Mouse (Mus musculus) heart, embryonic 12.5 days (tissue): ENCODE results near the gene Usp4. TPM values are rescaled to one million over a fixed set of nuclear protein-coding genes. Genes with fewer than 3 reads are reported as not detected.

Source experiments
- ATAC-seq: fragments of 200-750 bp; cut with Nextera tagmentation; 2 replicates; pipeline ENCODE4 v1.8.0; 2017; ENCODE audit warnings: moderate TSS enrichment, moderate library complexity; ENCODE audit not compliant: insufficient number of reproducible peaks, low FRiP score
- H3K27ac ChIP-seq: fragments of 300-500 bp; sonication (generic); 2 replicates; pipeline ENCODE4 v1.5.1; 2016; ENCODE audit warnings: mild to moderate bottlenecking, moderate library complexity; ENCODE audit not compliant: poor library complexity, severe bottlenecking
- H3K27me3 ChIP-seq: fragments of 300-500 bp; sonication (generic); replicated peaks from 2 replicates; pipeline ENCODE4 v1.6.1; 2016; ENCODE audit warnings: mild to moderate bottlenecking, moderate library complexity
- H3K36me3 ChIP-seq: fragments of 300-500 bp; sonication (generic); 2 replicates; pipeline ENCODE4 v1.6.1; 2016; ENCODE audit warnings: mild to moderate bottlenecking, moderate library complexity
- H3K4me1 ChIP-seq: fragments of 300-500 bp; sonication (generic); replicated peaks from 2 replicates; pipeline ENCODE4 v1.6.1; 2016; ENCODE audit warnings: mild to moderate bottlenecking
- H3K4me2 ChIP-seq: fragments of 300-500 bp; sonication (generic); 2 replicates; pipeline ENCODE4 v1.6.1; 2016; ENCODE audit warnings: mild to moderate bottlenecking, moderate library complexity
- H3K4me3 ChIP-seq: fragments of 300-500 bp; sonication (generic); 2 replicates; pipeline ENCODE4 v1.5.1; 2016; ENCODE audit warnings: mild to moderate bottlenecking
- H3K9ac ChIP-seq: fragments of 300-500 bp; sonication (generic); 2 replicates; pipeline ENCODE4 v1.6.1; 2016; ENCODE audit warnings: mild to moderate bottlenecking, moderate library complexity
- H3K9me3 ChIP-seq: fragments of 300-500 bp; sonication (generic); replicated peaks from 2 replicates; pipeline ENCODE4 v1.6.1; 2016; ENCODE audit warnings: mild to moderate bottlenecking, moderate library complexity
- WGBS: fragments of 180-500 bp; shearing (Covaris S2); methylation state at CpG from one replicate; pipeline ENCODE4 v1.1.7; 2016; 5-methylcytosine and 5-hydroxymethylcytosine counted together
- polyA plus RNA-seq: library from polyadenylated mRNA; unstranded; fragments of >200 nt; fragmentation: Nextera tagmentation; extraction: Ambion mirVana; gene quantifications from 2 replicates; pipeline ENCODE4 v1.2.1, GENCODE M21; 2016

The Usp4 gene
- polyA plus RNA-seq, 1 experiment from 2014 or later, result 93.2 TPM

DNA sequence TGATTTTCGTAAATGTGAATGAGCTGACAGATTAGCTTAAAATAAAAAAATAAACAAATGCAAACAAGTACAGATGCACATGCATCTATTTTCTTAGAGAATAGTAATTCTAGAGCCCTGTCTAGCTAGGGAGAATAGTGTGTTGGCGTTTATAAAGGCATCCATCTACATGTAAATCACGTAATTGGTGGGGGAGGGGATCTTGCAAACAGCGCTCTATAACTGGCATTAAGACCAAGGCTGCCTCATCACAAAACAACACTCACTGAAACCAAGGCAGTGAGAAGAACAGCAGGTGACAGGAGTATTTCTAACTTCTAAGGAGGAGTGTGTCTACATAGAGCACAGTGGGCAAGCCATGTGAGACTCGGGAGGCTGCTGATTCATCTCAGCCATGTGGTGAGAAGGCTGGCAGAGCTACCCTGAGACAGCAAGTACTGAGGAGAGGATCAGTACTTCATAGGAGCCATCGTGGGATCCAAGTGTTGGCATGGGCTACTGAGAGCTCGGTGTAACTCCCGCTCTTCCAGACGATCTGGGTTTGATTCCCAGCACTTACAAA is 63.8 kb downstream of the Usp4 start:
- Histone ChIP-seq H3K4me1 (no peaks in the 10 kb centered on the region), H3K9me3 (peaks cover 4% of the 10 kb centered on the region; the same call in 1 of the 2 replicates), H3K36me3 (no peaks in the 10 kb centered on the region), H3K4me2 (no peak overlapping the region), H3K27me3 (no peaks in the 10 kb centered on the region), H3K27ac (no peak overlapping the region), H3K9ac (no peak overlapping the region), H3K4me3 (no peak overlapping the region)
- WGBS, result 73% methylated on average over 9 of the region's 9 CpGs
- ATAC-seq, result no peak

DNA sequence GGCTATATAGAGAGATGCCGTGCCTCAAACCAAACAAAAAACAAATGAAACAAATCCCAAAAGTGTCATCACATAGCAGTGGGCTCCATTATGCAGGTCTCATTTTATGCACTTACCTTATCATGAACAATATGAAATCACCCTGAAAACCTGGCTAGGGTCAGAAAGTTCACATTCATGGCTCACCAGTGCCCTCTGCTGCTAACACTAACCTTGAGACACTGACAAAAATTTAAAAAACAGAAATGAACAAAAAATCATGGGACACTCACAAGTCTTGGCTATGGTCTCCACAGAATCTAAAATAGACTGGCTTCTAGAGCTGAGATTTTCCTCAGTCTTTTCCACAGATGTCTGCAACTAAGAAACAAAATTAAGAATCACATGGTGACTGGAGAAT is 64.6 kb downstream of the Usp4 start:
- Histone ChIP-seq H3K36me3 (no peaks in the 10 kb centered on the region), H3K9ac (no peak overlapping the region), H3K4me2 (no peak overlapping the region), H3K9me3 (peaks cover 4% of the 10 kb centered on the region; the same call in 1 of the 2 replicates), H3K4me3 (no peak overlapping the region), H3K27me3 (no peaks in the 10 kb centered on the region), H3K27ac (no peak overlapping the region), H3K4me1 (no peaks in the 10 kb centered on the region)
- WGBS, result 71% methylated on average over 1 of the region's 1 CpGs
- ATAC-seq, result no peak

DNA sequence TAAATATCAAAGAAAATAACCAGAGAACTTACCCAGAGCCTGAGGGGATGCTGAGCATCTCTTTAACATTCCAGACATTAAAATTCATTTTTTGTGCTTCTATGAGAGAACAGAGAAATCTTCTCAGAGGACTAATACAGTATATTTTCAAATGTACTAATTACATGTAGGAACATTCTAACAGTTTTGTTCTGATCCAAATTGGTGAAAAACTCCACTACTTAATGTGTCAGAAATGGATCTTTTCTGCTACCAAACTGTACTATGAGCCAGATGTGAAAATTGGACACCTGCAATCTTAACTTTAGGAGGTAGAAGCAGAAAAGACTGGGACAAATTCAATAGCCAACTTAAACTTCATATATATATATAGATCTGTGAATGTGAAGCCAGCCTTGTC is 80.7 kb downstream of the Usp4 start, which contains the start of gene Ccdc36:
TSS of gene Ccdc36 (minus strand) at position 101 of the 400 bp plus-strand sequence.
- H3K9ac ChIP-seq, result no peak within 1 kb of the TSS
- no peak for ATAC-seq
- H3K4me3 ChIP-seq, result no peak within 1 kb of the TSS
- no peaks in the 10 kb centered on the region for H3K36me3 ChIP-seq
- no peak within 1 kb of the TSS for H3K27ac ChIP-seq
- H3K9me3 ChIP-seq, result no peaks in the 10 kb centered on the region
- H3K27me3 ChIP-seq, result no peaks in the 10 kb centered on the region
- peaks cover 6% of the 10 kb centered on the region for H3K4me1 ChIP-seq
- no peak within 1 kb of the TSS for H3K4me2 ChIP-seq

DNA sequence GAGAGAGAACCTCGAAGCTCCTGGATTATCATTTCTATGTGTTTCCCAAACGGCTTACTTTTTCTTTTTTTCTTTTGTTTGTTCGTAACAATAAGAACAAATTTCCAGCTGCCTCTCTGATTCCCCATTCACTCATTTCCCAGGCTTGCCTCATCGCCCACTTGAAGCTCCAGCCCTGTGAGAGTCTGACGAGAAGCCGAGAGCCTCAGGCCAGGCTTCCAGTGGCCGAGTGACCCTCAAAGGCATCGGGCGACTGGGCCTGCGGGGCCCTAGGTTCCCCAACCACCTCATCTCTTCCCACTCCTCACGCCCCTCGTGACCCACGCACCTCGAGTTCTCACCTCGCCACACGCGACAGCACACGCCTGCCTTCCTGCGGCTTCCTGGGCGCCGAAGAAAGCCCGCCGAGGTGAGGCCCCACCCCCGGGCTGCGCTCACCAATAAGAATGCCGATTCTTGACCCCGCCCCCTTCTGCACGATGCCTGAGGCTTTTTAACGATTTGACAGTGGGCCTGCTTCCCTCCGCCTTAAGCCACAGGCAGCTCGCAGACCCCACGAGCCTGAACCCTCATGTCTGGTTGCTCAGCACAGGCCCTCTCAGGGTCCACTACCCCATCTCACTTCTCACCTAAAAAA is 83.9 kb downstream of the Usp4 start:
- H3K27ac ChIP-seq, result no peak overlapping the region
- peak overlapping the region; percentile 40 for H3K4me3 ChIP-seq
- H3K9me3 ChIP-seq, result no peaks in the 10 kb centered on the region; the same call in 1 of the 2 replicates
- WGBS, result 42% methylated on average over 32 of the region's 32 CpGs
- peak overlapping the region; percentile 43; the same call in 1 of the 2 replicates for H3K9ac ChIP-seq
- H3K36me3 ChIP-seq, result no peaks in the 10 kb centered on the region
- H3K4me1 ChIP-seq, result peaks cover 6% of the 10 kb centered on the region
- H3K27me3 ChIP-seq, result no peaks in the 10 kb centered on the region
- peak overlapping the region; percentile 71 for H3K4me2 ChIP-seq
- no peak for ATAC-seq

DNA sequence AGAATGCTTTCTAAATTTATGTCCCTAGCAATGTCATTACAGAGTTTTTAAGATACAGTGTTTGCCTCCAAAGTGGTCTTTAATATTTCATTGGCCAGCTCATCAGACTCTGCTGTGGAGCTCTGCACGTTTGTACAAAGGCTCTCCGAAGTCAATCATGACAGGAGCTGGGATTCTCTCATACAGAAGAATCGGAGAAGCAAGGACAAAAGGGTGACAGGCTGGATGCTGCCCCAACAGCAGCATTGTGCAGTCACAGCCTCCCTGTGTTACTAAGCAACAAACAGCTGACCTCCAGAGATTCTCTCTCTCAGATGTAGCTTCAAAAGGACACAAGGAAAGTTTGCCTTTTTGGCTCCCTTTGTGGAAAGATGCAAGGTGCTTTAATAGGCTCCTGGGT is 88.5 kb downstream of the Usp4 start, which contains the start of gene BC048562:
TSS of gene BC048562 (plus strand) at position 301 of the 400 bp plus-strand sequence.
- Histone ChIP-seq H3K4me1 (peaks cover 20% of the 10 kb centered on the region), H3K9ac (no peak within 1 kb of the TSS), H3K36me3 (no peaks in the 10 kb centered on the region), H3K4me2 (no peak within 1 kb of the TSS), H3K9me3 (no peaks in the 10 kb centered on the region; the same call in 1 of the 2 replicates), H3K27me3 (no peaks in the 10 kb centered on the region), H3K27ac (no peak within 1 kb of the TSS), H3K4me3 (no peak within 1 kb of the TSS)
- ATAC-seq, result no peak
- 71% methylated on average over 3 of the region's 3 CpGs for WGBS

DNA sequence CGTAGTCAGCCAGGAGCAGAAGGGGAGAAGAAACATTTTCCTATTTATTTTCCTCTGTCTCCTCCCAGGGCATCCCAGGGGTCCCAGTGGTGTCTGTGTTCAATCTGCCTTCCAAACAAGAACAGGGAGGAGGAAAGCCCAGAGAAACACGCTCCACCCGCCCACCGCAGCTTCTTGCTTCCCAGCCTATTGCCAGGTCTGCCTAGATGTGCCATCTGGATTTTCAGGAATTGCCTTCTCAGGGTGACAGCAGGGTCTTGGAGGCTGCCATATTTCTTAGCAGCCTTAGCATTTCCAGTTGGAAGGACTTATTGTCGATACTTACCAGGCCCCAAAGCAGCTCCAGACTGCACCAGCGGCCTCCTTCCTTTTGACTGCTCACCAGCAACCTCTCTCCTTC is 91.5 kb downstream of the Usp4 start:
- no peaks in the 10 kb centered on the region for H3K36me3 ChIP-seq
- no peaks in the 10 kb centered on the region; the same call in 1 of the 2 replicates for H3K9me3 ChIP-seq
- no peak for ATAC-seq
- no peak overlapping the region for H3K9ac ChIP-seq
- no peaks in the 10 kb centered on the region for H3K27me3 ChIP-seq
- WGBS, result 85% methylated on average over 6 of the region's 6 CpGs
- no peak overlapping the region for H3K4me2 ChIP-seq
- H3K27ac ChIP-seq, result no peak overlapping the region
- H3K4me1 ChIP-seq, result peaks cover 22% of the 10 kb centered on the region
- no peak overlapping the region for H3K4me3 ChIP-seq

DNA sequence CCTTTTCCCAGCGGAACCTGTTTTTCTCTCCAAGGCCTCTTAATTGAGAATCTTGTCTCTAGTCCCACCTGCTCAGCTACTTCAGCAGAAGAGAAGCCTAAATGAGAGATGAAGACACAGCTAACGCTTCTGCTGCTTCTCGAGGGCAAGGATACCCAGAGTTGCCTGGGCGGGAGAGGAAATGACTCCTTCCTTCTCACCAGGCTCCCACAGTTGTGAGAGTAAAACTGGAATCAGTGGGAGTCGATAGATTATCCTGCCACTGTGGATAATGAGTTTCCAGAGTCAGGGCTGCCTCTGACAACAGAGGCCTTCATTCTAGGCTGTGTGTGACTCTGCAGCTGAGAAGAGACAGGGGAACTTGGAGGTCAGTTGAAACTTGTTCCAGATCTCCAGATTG is 92.8 kb downstream of the Usp4 start:
- Histone ChIP-seq H3K4me1 (peaks cover 25% of the 10 kb centered on the region), H3K9me3 (no peaks in the 10 kb centered on the region; the same call in 1 of the 2 replicates), H3K9ac (no peak overlapping the region), H3K27ac (no peak overlapping the region; the same call in 1 of the 2 replicates), H3K4me3 (no peak overlapping the region), H3K27me3 (no peaks in the 10 kb centered on the region), H3K4me2 (no peak overlapping the region), H3K36me3 (no peaks in the 10 kb centered on the region)
- ATAC-seq, result no peak
- 63% methylated on average over 5 of the region's 5 CpGs for WGBS

DNA sequence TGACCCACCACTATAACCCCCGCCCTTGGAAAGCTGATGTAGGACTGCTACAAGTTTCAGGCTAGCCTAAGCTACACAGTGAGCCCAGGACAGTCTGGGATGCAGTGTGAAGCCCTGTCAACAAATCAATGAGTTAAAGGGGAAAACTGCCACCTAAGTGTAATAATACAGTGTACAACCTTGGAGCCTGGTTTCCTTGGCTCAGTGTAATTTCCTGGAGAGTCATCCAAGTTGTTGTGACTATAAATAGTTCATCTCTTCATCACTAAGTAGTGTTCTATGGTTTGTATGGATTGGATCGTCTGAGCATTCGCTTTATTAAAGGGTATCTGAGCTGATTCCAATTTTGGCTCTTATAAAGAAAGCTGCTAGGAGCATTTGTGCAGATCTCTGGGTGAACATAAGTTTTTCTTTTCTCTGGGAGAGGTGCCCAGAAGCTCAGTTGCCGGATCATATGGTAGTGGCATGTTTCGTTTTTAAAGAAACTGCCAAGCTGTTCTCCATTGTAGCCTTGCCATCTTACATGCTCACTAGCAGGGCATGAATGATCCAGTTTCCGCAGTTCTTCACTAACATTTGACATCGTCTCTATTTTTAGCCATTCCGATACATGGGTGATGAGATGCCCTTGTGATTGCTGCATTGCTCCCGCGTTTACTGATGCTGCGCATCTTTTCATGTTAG is 93.7 kb downstream of the Usp4 start:
- Histone ChIP-seq H3K4me1 (peaks cover 31% of the 10 kb centered on the region), H3K4me2 (no peak overlapping the region), H3K27me3 (no peaks in the 10 kb centered on the region), H3K36me3 (no peaks in the 10 kb centered on the region), H3K9me3 (no peaks in the 10 kb centered on the region), H3K4me3 (no peak overlapping the region), H3K9ac (no peak overlapping the region), H3K27ac (no peak overlapping the region)
- WGBS, result 62% methylated on average over 11 of the region's 11 CpGs
- no peak for ATAC-seq

Other genes with a start within 250 kb of the Usp4 start
- 0.39 and 0.50 TPM in 2 replicates for gene Bsn, start 157.5 kb upstream of the Usp4 start, polyA plus RNA-seq
- 188 and 200 TPM in 2 replicates for gene Dag1, start 83.9 kb upstream of the Usp4 start, polyA plus RNA-seq
- gene Nicn1, start 57.4 kb upstream of the Usp4 start, polyA plus RNA-seq, result 22.5 and 22.6 TPM in 2 replicates
- 11.7 and 13.3 TPM in 2 replicates for gene Amt, start 51.0 kb upstream of the Usp4 start, polyA plus RNA-seq
- gene Rhoa, start 41.7 kb upstream of the Usp4 start, polyA plus RNA-seq, result 348 and 367 TPM in 2 replicates
- gene Tcta, start 41.7 kb upstream of the Usp4 start, polyA plus RNA-seq, result 31.2 and 35.3 TPM in 2 replicates
- 1,088 and 1,118 TPM in 2 replicates for gene Gpx1, start 8.9 kb upstream of the Usp4 start, polyA plus RNA-seq
- gene 1700102P08Rik, start 45.0 kb downstream of the Usp4 start, polyA plus RNA-seq, result 0.40 and 0.55 TPM in 2 replicates
- gene Ccdc36, start 80.6 kb downstream of the Usp4 start, polyA plus RNA-seq, result 1.0 and 1.5 TPM in 2 replicates
- gene BC048562, start 88.6 kb downstream of the Usp4 start, polyA plus RNA-seq, result not detected in 2 replicates
- 39.1 and 39.2 TPM in 2 replicates for gene Ccdc71, start 112.7 kb downstream of the Usp4 start, polyA plus RNA-seq
- gene Klhdc8b, start 113.7 kb downstream of the Usp4 start, polyA plus RNA-seq, result 96.5 and 99.1 TPM in 2 replicates
- gene Lamb2, start 131.9 kb downstream of the Usp4 start, polyA plus RNA-seq, result 67.2 and 68.6 TPM in 2 replicates
- gene Usp19, start 142.7 kb downstream of the Usp4 start, polyA plus RNA-seq, result 78.0 and 84.2 TPM in 2 replicates
- gene Qars, start 159.9 kb downstream of the Usp4 start, polyA plus RNA-seq, result 70.1 and 73.1 TPM in 2 replicates
- 108 and 115 TPM in 2 replicates for gene Qrich1, start 169.0 kb downstream of the Usp4 start, polyA plus RNA-seq
- gene Impdh2, start 212.4 kb downstream of the Usp4 start, polyA plus RNA-seq, result 105 and 115 TPM in 2 replicates
- 49.9 and 55.5 TPM in 2 replicates for gene Ndufaf3, start 219.6 kb downstream of the Usp4 start, polyA plus RNA-seq
- gene Dalrd3, start 222.0 kb downstream of the Usp4 start, polyA plus RNA-seq, result 89.4 and 91.4 TPM in 2 replicates
- 79.4 and 80.8 TPM in 2 replicates for gene Wdr6, start 230.9 kb downstream of the Usp4 start, polyA plus RNA-seq
- gene P4htm, start 249.8 kb downstream of the Usp4 start, polyA plus RNA-seq, result 18.9 and 21.2 TPM in 2 replicates